Mouse (Mus musculus): ENCODE results near the gene Scn8a.

Scn8a gene

DNA sequence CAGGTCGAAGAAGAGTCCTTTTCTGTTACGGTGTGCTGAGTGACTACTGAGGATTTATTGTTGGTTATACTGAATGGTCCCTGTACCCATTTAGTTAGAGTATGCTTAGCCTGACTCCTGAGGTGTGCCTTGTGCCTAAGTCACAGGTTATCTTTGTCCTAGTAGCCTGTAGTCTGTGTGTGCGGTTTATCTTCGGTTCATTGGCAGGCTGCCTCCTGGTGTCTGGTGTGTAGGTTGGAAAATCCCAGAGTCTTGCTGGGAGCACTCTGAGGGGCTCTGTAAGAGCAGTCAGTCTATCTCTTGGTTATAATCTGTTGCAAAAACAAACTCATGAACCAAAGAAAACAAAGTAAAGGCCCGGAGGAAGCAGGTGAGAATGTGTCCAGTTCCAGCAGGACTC is 11.7 kb downstream of the Scn8a start:
- no peak for DNase-seq

- DNase-seq, result no peak
Observed at GRCm38 (mm10) chr15:100884481-100884880, 14.8 kb downstream of the Scn8a start.

DNA sequence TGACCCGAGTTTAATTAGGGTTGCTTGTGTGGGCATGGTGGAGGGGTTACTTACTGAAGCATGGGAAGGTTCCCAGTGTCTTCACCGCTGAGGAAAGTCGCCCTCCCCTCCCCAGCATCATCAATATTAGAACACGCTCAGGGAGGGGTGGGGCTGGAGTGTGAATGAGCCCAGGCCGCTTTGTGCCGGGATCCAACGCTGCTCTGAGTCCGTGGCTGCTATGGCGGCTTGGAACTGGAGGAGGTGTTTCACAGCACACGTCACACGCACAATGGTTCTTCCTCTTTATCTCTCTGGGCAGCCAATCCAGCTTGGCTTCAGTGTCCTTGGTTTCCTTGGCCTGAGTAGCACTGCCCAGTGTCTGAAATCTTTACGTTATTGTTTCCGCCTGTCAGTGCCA is 22.3 kb downstream of the Scn8a start:
- DNase-seq, result no peak

DNA sequence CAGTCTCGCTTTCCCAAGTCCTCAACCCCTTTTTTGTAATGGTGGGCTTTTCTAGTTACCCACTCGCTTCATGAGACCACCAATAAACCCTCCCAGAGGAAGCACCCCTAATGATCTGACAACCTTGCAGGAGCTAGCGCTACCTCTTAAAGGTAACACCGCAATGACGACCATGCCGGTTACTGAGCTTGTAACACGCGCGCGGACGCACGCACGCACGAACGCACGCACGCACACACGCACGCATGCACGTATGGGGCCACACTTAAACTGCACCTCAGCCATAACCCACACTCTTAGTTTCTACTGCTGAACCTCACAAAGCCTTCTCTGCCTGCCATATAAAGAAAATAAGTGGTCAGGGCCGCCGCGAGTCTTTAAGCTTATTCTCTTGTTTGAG is 26.8 kb downstream of the Scn8a start:
- DNase-seq, result no peak

DNA sequence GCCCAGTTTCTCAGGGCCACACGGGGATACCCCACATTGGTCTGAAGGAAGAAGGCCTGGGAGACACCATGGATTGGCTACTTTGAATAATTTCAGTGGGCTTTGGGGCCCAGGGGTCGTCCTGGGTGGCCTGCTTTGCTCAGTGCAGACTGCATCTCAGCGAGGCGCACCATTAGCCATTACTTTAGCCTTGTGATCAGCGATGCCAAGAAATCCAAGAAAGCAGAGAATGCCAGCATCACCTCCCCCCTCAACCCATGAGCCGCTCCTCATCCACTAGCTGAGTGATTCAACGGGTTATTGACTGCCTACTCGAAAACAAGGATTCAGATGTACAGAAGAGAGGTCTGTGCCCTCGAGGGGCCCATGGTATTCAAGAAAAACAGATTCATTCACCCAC is 34.2 kb downstream of the Scn8a start:
- no peak for DNase-seq

- DNase-seq, result no peak
Observed at GRCm38 (mm10) chr15:100905006-100905405, 35.3 kb downstream of the Scn8a start.

GRCm38 (mm10) chr15:100905751-100906150 is 36.1 kb downstream of the Scn8a start:
- no peak for DNase-seq

DNA sequence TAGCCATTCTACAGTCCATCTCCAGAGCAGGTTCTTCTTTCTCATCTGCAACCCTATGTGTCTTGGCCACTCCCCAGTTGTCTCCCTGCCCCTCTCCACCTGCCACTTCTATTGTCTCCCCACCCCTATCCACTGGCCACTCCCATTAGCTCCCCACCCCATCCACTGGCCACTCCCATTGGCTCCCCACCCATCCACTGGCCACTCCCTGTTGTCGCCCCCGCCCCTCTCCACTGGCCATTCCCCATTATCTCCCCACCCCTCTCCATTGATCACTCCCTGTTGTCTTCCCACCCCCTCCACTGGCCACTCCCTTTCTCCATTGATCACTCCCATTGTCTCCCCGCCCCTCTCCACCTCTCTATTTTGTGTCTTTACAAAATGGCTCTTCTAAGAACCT is 39.2 kb downstream of the Scn8a start:
- DNase-seq, result no peak

DNA sequence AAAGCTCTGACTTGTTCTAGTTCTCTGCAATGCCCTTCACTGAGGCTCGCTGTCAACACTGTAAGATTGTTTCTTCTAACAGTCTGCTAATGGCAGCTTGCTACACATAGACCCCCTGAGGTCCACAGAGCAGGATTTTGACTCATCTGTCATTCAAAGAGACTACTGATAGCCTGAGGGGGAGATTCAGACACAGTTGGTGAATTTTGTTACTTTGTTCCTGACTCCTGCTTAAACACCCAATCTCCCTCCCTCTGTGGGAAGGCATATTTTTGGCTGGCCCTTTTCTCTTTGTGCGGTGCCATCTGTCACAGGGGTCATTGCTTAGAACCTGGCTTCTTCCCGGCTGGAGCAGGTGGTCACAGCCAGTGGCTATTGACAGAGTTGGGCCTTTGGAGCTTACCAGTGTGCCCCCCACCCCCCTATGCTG is 40.1 kb downstream of the Scn8a start:
- DNase-seq, result no peak

- DNase-seq, result peak; percentile 52
Observed at GRCm38 (mm10) chr15:100910381-100910841, 40.8 kb downstream of the Scn8a start.

- DNase-seq, result no peak
Observed at GRCm38 (mm10) chr15:100912676-100913266, 43.1 kb downstream of the Scn8a start.

DNA sequence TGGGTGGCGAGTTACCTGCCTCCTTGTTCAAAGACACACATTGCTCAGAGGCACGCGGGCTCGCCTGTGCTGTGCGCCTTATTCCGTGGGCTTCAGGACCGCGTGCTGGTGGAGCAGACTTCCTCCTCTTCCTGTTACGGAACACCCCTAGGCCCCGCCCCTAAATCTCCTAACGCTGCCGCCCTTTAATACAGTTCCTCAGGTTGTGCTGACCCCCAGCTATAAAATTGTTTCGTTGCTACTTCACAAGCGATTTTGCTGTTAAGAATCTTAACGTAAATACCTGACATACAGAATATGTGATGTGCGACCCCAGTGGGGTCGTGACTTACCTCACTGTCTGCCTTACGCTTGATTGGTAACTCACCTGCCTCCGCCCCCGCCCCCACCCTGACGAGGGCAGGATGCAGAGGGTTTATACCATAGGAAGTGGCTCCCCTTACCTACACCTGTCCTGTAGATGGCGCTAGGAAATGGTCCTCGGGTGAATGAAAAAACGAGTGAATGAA is 45.1 kb downstream of the Scn8a start:
- DNase-seq, result no peak

GRCm38 (mm10) chr15:100918046-100918445 is 48.4 kb downstream of the Scn8a start:
- DNase-seq, result no peak

DNA sequence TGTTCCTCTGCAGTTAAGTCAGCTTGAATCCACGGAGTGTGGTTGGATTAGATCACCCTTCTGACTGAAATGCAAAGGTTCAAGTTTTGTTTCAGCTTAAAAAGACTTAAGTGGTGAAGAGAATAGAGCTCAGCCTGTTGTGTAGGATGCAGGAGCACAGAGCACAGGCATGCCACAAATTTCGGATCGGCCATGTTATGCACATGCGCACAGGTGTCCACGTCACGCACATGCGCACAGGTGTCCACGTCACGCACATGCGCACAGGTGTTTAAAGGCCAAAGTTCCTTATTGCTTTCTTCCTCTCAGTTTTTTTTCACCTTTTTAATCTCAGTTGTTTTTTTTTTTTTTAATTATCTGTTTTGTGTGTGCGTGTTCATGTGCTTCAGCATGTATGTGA is 52.6 kb downstream of the Scn8a start:
- DNase-seq, result no peak

- DNase-seq, result peak; percentile 96
Observed at GRCm38 (mm10) chr15:100923476-100923875, 53.8 kb downstream of the Scn8a start.

- DNase-seq, result no peak
Observed at GRCm38 (mm10) chr15:100924941-100925340, 55.3 kb downstream of the Scn8a start.

GRCm38 (mm10) chr15:100930477-100930876 is 60.8 kb downstream of the Scn8a start:
- no peak for DNase-seq

GRCm38 (mm10) chr15:100936176-100936575 is 66.5 kb downstream of the Scn8a start:
- DNase-seq, result no peak

- DNase-seq, result no peak
Observed at GRCm38 (mm10) chr15:100948383-100948782, 78.7 kb downstream of the Scn8a start.

GRCm38 (mm10) chr15:100949169-100949568 is 79.5 kb downstream of the Scn8a start:
- DNase-seq, result no peak

- peak; percentile 53 for DNase-seq
Observed at GRCm38 (mm10) chr15:100951491-100951890, 81.8 kb downstream of the Scn8a start.

DNA sequence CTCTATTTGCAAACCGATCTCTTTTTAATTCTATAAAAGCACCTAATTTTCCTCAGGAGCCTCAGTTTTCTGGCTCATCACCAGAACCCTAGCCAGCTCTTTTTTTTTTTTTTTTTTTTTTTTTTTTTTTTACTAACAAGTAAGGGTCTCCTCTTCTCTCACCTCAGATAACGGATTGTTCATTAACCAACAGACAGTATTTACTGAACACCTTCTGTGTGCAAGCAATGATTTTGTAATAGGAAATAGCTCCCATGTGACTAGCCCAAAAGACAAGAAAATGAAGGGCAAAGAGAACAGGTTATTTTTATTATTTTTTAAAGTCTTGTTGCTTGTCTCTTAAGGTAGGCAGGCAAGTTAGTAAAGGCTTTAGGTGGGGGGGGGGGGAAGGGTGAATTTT is 82.6 kb downstream of the Scn8a start:
- DNase-seq, result no peak

DNA sequence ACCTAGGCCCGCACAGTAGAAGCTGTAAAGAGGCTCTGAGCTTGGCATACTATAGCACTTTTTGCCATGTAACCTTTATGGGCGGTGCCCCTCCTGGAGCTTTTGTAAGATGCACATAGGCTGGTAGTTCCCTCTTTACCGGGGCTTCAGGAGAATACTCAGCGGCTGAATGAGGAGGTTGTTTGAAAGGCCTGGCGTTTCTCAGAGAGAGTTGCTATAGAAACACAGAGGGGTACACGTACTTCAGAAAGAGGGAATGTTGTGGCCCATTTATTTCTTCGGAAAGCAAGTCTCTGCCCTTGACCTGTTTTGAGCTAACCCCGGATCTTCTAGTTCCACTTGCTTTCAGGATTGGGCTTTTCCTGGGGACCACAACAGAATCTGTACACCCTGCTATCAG is 83.2 kb downstream of the Scn8a start:
- DNase-seq, result no peak

GRCm38 (mm10) chr15:100953955-100954354 is 84.3 kb downstream of the Scn8a start:
- DNase-seq, result no peak

DNA sequence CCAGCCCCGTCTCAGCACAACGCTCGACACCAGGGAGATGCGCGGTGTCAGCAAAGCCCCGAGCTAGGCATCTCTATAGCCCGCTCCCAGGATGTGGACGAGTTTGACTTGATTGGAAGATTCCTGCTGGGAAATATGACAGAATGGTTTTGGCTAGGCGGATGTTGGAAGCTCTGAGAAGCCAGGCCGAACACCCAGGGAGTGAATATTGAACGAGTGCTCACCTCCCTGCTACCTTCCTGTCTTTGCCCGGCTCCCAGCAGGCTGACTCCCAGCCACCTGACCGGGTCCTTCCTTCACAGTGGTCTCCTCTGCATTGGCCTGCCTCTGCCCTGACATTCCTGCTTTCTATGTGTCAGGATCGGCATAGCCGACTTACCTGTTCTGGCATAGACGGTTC is 85.1 kb downstream of the Scn8a start:
- no peak for DNase-seq
